ENCODE assay signal across 12 mouse cellular contexts in the genomic region with DNA sequence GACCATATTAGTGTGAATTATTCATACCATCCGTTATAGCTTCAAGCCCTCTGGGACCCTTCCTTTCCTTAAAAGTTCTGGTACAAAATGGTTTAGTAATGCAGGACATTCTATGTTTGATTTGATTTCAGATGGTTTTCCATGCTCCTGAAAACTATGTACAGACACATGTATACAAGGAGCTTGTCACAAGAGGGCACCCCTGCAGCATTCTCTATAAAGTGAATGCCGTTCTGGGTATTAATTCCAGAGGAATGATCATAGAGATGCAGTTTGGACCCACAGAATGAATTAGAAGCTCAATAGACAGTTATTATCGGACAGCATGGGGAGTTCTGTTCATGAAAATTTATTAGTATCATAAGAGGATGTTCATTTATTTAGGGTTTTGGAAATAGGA. TPM values are rescaled to one million over a fixed set of nuclear protein-coding genes. Genes with fewer than 3 reads are reported as not detected.
A peak's percentile ranks its signal among the peaks of the same experiment; 100 is the strongest.
DNase-seq lines count a peak whose midpoint lies in the region; ATAC-seq and TF ChIP-seq lines count a peak whose summit lies in the region.
"Had no signal": no experiment of that assay in that cellular context is flagged by ENCODE, and none has a peak within 500 bp of the region (broad histone marks: within the 10 kb centered on the region; RNA-seq: fewer than 3 reads in every experiment).

No protein-coding gene starts in this region.

- H3K4me3 ChIP-seq in forebrain, embryonic 14.5 days (ENCODE audit: low read depth, low read length), result no peak overlapping the region
- no peak overlapping the region for H3K4me3 ChIP-seq in forebrain, embryonic 12.5 days (replicated peaks)
- H3K4me3 ChIP-seq in stomach, postnatal 0 days (ENCODE audit: low read depth, low read length), result no peak overlapping the region
- H3K4me3 ChIP-seq: embryonic facial prominence, embryonic 15.5 days; heart, embryonic 15.5 days; liver, embryonic 13.5 days had no signal

- peaks cover 15% of the 10 kb centered on the region for H3K4me1 ChIP-seq in forebrain, embryonic 14.5 days (ENCODE audit: control insufficient read depth, insufficient read depth, low read length)
- peaks cover 23% of the 10 kb centered on the region for H3K4me1 ChIP-seq in forebrain, embryonic 12.5 days
- peaks cover 4% of the 10 kb centered on the region; the same call in 1 of the 2 replicates for H3K4me1 ChIP-seq in stomach, postnatal 0 days (replicated peaks; ENCODE audit: control insufficient read depth, insufficient read depth)

- no peak overlapping the region for H3K9ac ChIP-seq in forebrain, embryonic 14.5 days (ENCODE audit: low read length)
- H3K9ac ChIP-seq in forebrain, embryonic 12.5 days, result no peak overlapping the region
- no peak overlapping the region for H3K9ac ChIP-seq in stomach, postnatal 0 days (ENCODE audit: low read length)
- H3K9ac ChIP-seq: embryonic facial prominence, embryonic 15.5 days; heart, embryonic 15.5 days; liver, embryonic 13.5 days had no signal

- no peaks in the 10 kb centered on the region for H3K27me3 ChIP-seq in forebrain, embryonic 14.5 days (replicated peaks; ENCODE audit: control insufficient read depth, insufficient read depth, low read length)
- no peaks in the 10 kb centered on the region for H3K27me3 ChIP-seq in forebrain, embryonic 12.5 days
- H3K27me3 ChIP-seq in stomach, postnatal 0 days (ENCODE audit: control insufficient read depth, insufficient read depth, low read length), result no peaks in the 10 kb centered on the region
- H3K27me3 ChIP-seq: embryonic facial prominence, embryonic 15.5 days; heart, embryonic 15.5 days; liver, embryonic 13.5 days had no signal

- TF ChIP-seq CTCF in stomach, postnatal 0 days (IDR thresholded peaks at IDR 0.05; ENCODE audit: low read depth), result peak; percentile 71

- H3K36me3 ChIP-seq in forebrain, embryonic 14.5 days (ENCODE audit: control insufficient read depth, insufficient read depth, low read length), result no peaks in the 10 kb centered on the region
- H3K36me3 ChIP-seq in forebrain, embryonic 12.5 days (replicated peaks), result no peaks in the 10 kb centered on the region
- no peaks in the 10 kb centered on the region for H3K36me3 ChIP-seq in stomach, postnatal 0 days (ENCODE audit: control insufficient read depth, insufficient read depth, low read length)
- H3K36me3 ChIP-seq: embryonic facial prominence, embryonic 15.5 days; heart, embryonic 15.5 days; liver, embryonic 13.5 days had no signal

- no peak overlapping the region for H3K27ac ChIP-seq in forebrain, embryonic 14.5 days (ENCODE audit: low read depth, low read length)
- H3K27ac ChIP-seq in forebrain, embryonic 12.5 days, result no peak overlapping the region
- H3K27ac ChIP-seq in stomach, postnatal 0 days (replicated peaks), result no peak overlapping the region
- H3K27ac ChIP-seq: embryonic facial prominence, embryonic 15.5 days; heart, embryonic 15.5 days; liver, embryonic 13.5 days had no signal

- H3K9me3 ChIP-seq in forebrain, embryonic 14.5 days (replicated peaks; ENCODE audit: control insufficient read depth, low read length), result no peaks in the 10 kb centered on the region
- no peaks in the 10 kb centered on the region for H3K9me3 ChIP-seq in forebrain, embryonic 12.5 days
- H3K9me3 ChIP-seq in stomach, postnatal 0 days (ENCODE audit: control insufficient read depth, low read length), result no peaks in the 10 kb centered on the region
- H3K9me3 ChIP-seq: embryonic facial prominence, embryonic 15.5 days; heart, embryonic 15.5 days; liver, embryonic 13.5 days had no signal

- peak; percentile 73 for DNase-seq in forebrain, embryonic 14.5 days (ENCODE audit: low spot score)
- DNase-seq in kidney, postnatal 36 days, result peak; percentile 28 to 35
- no peak for DNase-seq in kidney, adult 8-10 months
- peak; percentile 47 to 68 for DNase-seq in right cerebral cortex, postnatal 10 days (ENCODE audit: low spot score in 2 of 2)
- no peak for DNase-seq in right cerebral cortex, postnatal 25 days
- no peak for DNase-seq in stomach, postnatal 0 days (ENCODE audit: low spot score)
- DNase-seq in urinary bladder, postnatal 36 days (ENCODE audit: low spot score in 2 of 2), result no peak

- TF ChIP-seq EP300 in stomach, postnatal 0 days (optimal IDR thresholded peaks at IDR 0.05), result no peak

- WGBS in forebrain, embryonic 14.5 days, result 29% methylated on average over 3 of the region's 3 CpGs
- 37% methylated on average over 3 of the region's 3 CpGs for WGBS in forebrain, embryonic 12.5 days
- 35% methylated on average over 3 of the region's 3 CpGs for WGBS in stomach, postnatal 0 days

- no peak overlapping the region for H3K4me2 ChIP-seq in forebrain, embryonic 14.5 days (ENCODE audit: low read length)
- H3K4me2 ChIP-seq in forebrain, embryonic 12.5 days, result no peak overlapping the region
- no peak overlapping the region for H3K4me2 ChIP-seq in stomach, postnatal 0 days (replicated peaks; ENCODE audit: low read depth)
- H3K4me2 ChIP-seq: embryonic facial prominence, embryonic 15.5 days; heart, embryonic 15.5 days; liver, embryonic 13.5 days had no signal

- ATAC-seq in forebrain, embryonic 14.5 days, result no peak
- ATAC-seq in forebrain, embryonic 12.5 days (ENCODE audit: low FRiP score), result no peak
- ATAC-seq in stomach, postnatal 0 days (ENCODE audit: low FRiP score, low TSS enrichment), result no peak

RNA-seq across cellular contexts. Expression of a gene that starts 2.3 kb away (rescaled TPM):
- polyA plus RNA-seq in forebrain, embryonic 14.5 days (2014; fragmentation: Nextera tagmentation; extraction: Ambion mirVana), result 11.8 and 14.8 TPM in 2 replicates
- 10.7 and 10.8 TPM in 2 replicates for polyA plus RNA-seq in forebrain, embryonic 12.5 days (2016; fragmentation: Nextera tagmentation; extraction: Ambion mirVana)
- 6.8 and 7.2 TPM in 2 replicates for polyA plus RNA-seq in stomach, postnatal 0 days (2015; fragmentation: Nextera tagmentation; extraction: Ambion mirVana)

RNA-seq across cellular contexts. Expression of a gene that starts 35.2 kb away (rescaled TPM):
- 0.11 TPM in 2 replicates for polyA plus RNA-seq in forebrain, embryonic 14.5 days (2014; fragmentation: Nextera tagmentation; extraction: Ambion mirVana)
- polyA plus RNA-seq in forebrain, embryonic 12.5 days (2016; fragmentation: Nextera tagmentation; extraction: Ambion mirVana), result 0.20 TPM in 1 of 2 replicates, not detected in the other
- polyA plus RNA-seq in stomach, postnatal 0 days (2015; fragmentation: Nextera tagmentation; extraction: Ambion mirVana), result 0.17 TPM in 1 of 2 replicates, not detected in the other
- polyA plus RNA-seq: embryonic facial prominence, embryonic 15.5 days; liver, embryonic 13.5 days; stomach, embryonic 14.5 days had no signal

Comparison
In these comparisons a context has a peak if more than half of its experiments do, and no peak if none do; other contexts are left out.
1. DNase-seq: peak in forebrain, embryonic 14.5 days (single experiment), kidney, postnatal 36 days (2 of 2) and right cerebral cortex, postnatal 10 days (2 of 2); none in kidney, adult 8-10 months (0 of 2), right cerebral cortex, postnatal 25 days (single experiment), stomach, postnatal 0 days (single experiment) and urinary bladder, postnatal 36 days (0 of 2).